Mouse (Mus musculus) heart, embryonic 12.5 days (tissue): ENCODE measurements around the gene Gcc1. TPM values are rescaled to one million over a fixed set of nuclear protein-coding genes. Genes with fewer than 3 reads are reported as not detected.

ENCODE experiments used
- ATAC-seq: fragments of 200-750 bp; cut with Nextera tagmentation; 2 replicates; pipeline ENCODE4 v1.8.0; 2017; ENCODE audit warnings: moderate TSS enrichment, moderate library complexity; ENCODE audit not compliant: insufficient number of reproducible peaks, low FRiP score
- H3K27ac ChIP-seq: fragments of 300-500 bp; sonication (generic); 2 replicates; pipeline ENCODE4 v1.5.1; 2016; ENCODE audit warnings: mild to moderate bottlenecking, moderate library complexity; ENCODE audit not compliant: poor library complexity, severe bottlenecking
- H3K27me3 ChIP-seq: fragments of 300-500 bp; sonication (generic); replicated peaks from 2 replicates; pipeline ENCODE4 v1.6.1; 2016; ENCODE audit warnings: mild to moderate bottlenecking, moderate library complexity
- H3K36me3 ChIP-seq: fragments of 300-500 bp; sonication (generic); 2 replicates; pipeline ENCODE4 v1.6.1; 2016; ENCODE audit warnings: mild to moderate bottlenecking, moderate library complexity
- H3K4me1 ChIP-seq: fragments of 300-500 bp; sonication (generic); replicated peaks from 2 replicates; pipeline ENCODE4 v1.6.1; 2016; ENCODE audit warnings: mild to moderate bottlenecking
- H3K4me2 ChIP-seq: fragments of 300-500 bp; sonication (generic); 2 replicates; pipeline ENCODE4 v1.6.1; 2016; ENCODE audit warnings: mild to moderate bottlenecking, moderate library complexity
- H3K4me3 ChIP-seq: fragments of 300-500 bp; sonication (generic); 2 replicates; pipeline ENCODE4 v1.5.1; 2016; ENCODE audit warnings: mild to moderate bottlenecking
- H3K9ac ChIP-seq: fragments of 300-500 bp; sonication (generic); 2 replicates; pipeline ENCODE4 v1.6.1; 2016; ENCODE audit warnings: mild to moderate bottlenecking, moderate library complexity
- H3K9me3 ChIP-seq: fragments of 300-500 bp; sonication (generic); replicated peaks from 2 replicates; pipeline ENCODE4 v1.6.1; 2016; ENCODE audit warnings: mild to moderate bottlenecking, moderate library complexity
- WGBS: fragments of 180-500 bp; shearing (Covaris S2); methylation state at CpG from one replicate; pipeline ENCODE4 v1.1.7; 2016; 5-methylcytosine and 5-hydroxymethylcytosine counted together
- polyA plus RNA-seq: library from polyadenylated mRNA; unstranded; fragments of >200 nt; fragmentation: Nextera tagmentation; extraction: Ambion mirVana; gene quantifications from 2 replicates; pipeline ENCODE4 v1.2.1, GENCODE M21; 2016

Gene Gcc1
- polyA plus RNA-seq, 1 experiment from 2014 or later = 10.1 TPM

DNA sequence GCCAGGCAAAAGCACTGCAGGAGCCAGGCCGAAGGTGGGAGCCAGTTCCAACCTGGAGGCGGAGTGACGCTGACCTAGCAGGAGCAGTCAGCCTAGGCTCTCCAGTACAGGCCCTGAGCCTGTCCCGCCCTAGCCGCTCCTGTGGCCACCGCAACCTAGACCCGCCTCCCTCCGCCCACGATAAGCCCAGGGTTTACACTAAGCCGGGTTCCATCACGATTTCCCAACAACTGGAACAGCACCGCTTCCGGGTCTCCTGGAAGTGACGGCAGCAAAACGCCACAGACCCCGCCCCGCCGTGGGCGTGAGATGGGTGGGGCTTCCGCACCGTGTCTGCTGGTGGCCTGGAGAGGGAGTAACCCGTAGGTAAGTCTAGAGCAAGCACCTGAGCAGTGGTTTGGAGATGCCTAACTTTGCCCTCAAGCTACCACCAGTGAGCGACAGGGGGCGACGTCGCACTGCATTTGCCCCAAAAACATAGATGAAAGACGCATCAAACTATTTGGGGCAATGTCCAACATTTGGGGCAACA is 6.7 kb downstream of the Gcc1 start:
- peak overlapping the region; percentile 85 for H3K4me3 ChIP-seq
- 0% methylated on average over 27 of the region's 27 CpGs for WGBS

DNA sequence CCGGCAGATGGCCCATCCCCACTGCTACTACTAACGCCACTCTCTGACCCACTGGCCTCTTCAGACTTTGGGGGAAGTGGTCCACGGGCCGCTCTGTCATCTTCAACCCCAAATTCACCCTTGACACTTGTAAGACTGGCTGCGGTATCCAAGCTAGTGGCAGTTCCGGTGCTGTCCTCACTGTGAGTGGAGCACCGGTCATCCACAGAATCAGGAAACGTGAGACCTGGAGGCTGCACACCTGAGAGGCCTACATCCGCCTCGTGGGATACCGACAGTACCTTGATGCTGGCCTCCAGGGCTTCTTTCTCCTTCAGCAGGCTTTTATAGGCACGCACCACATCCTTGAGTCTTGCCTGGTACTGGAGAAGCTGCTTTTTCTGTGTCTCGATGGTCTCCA is 7.3 kb downstream of the Gcc1 start:
- peak overlapping the region; percentile 53; the same call in 1 of the 2 replicates for H3K27ac ChIP-seq
- H3K36me3 ChIP-seq = peaks cover 34% of the 10 kb centered on the region
- no peaks in the 10 kb centered on the region for H3K9me3 ChIP-seq
- WGBS = 19% methylated on average over 13 of the region's 13 CpGs
- H3K9ac ChIP-seq = peak overlapping the region; percentile 84
- peak overlapping the region; percentile 97 for H3K4me2 ChIP-seq
- ATAC-seq = no peak
- no peaks in the 10 kb centered on the region for H3K27me3 ChIP-seq
- H3K4me1 ChIP-seq = peaks cover 39% of the 10 kb centered on the region
- peak overlapping the region; percentile 85 for H3K4me3 ChIP-seq

More for the DNA sequence above, 6.7 kb downstream of the Gcc1 start:
- Histone ChIP-seq H3K27me3 (no peaks in the 10 kb centered on the region), H3K9ac (peak overlapping the region; percentile 84), H3K27ac (peak overlapping the region; percentile 53; the same call in 1 of the 2 replicates), H3K4me2 (peak overlapping the region; percentile 97), H3K4me1 (peaks cover 39% of the 10 kb centered on the region), H3K9me3 (no peaks in the 10 kb centered on the region), H3K36me3 (peaks cover 41% of the 10 kb centered on the region)
- ATAC-seq = peak; percentile 85

DNA sequence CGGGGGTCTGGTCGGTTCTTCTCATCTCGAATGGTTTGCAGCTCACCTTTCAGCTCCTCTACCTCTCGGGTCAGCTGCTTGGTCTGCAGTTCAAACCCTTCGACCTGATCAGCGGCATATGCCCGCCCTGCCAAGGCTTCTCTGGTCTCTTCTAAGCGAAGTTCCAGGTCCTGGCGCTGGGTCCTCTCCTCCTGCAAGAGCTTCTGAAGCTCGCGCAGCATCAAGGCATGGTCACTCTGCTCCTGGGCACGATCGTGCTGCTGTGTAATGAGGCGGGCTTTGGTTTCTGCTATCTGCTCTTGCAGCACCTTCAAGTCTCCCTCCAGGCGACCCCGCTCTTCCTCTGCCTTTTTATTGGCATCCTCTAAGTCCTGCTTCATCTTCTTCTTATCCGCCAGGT is 7.8 kb downstream of the Gcc1 start:
- H3K36me3 ChIP-seq = peaks cover 34% of the 10 kb centered on the region
- H3K9ac ChIP-seq = peak overlapping the region; percentile 84; the same call in 1 of the 2 replicates
- H3K4me2 ChIP-seq = peak overlapping the region; percentile 97
- H3K27me3 ChIP-seq = no peaks in the 10 kb centered on the region
- no peak overlapping the region for H3K27ac ChIP-seq
- peaks cover 39% of the 10 kb centered on the region for H3K4me1 ChIP-seq
- ATAC-seq = no peak
- H3K9me3 ChIP-seq = no peaks in the 10 kb centered on the region
- 73% methylated on average over 17 of the region's 17 CpGs for WGBS
- H3K4me3 ChIP-seq = peak overlapping the region; percentile 85

DNA sequence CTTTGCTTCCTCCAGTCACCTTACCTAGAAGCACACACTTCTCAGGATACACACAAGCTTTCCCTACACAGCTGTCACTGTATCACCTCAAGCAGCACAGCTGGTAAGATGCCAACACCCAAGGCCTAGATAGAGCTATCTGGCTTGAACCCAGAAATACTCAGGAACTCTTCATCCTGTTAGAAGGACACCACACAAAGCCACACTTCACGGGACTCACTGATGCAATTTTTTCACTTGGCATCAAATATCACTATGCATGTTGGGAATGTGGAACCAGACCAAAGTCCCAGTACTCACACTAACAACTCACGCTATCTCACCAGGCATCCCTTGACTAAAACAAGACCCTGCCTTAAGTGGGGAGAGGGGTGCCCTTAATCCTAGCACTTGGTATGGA is 8.5 kb downstream of the Gcc1 start:
- Histone ChIP-seq H3K27ac (no peak overlapping the region), H3K4me3 (peak overlapping the region; percentile 85; the same call in 1 of the 2 replicates)

DNA sequence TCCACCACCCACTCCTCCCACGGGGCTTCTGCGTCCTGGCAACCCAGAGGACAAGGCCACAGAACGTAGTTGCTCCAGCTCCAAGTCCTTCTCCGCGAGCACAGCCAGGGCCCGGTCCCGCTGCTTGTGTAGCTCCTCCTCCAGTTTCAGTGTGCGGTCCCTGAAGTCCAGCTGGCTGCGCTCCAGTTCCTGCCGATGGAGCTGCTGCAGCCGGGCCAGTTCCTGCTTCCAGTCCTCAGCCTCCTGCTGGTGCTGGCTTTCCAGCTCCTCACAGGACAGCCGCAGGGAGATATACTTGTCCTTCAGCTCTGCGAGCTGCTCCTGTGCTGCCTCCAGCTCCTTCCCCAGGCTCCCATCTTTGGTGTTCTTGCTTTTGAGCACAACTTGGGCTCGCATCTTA is 9.7 kb downstream of the Gcc1 start:
- ATAC-seq = no peak
- Histone ChIP-seq H3K27me3 (no peaks in the 10 kb centered on the region), H3K36me3 (peaks cover 30% of the 10 kb centered on the region), H3K4me2 (no peak overlapping the region), H3K4me3 (no peak overlapping the region), H3K9ac (no peak overlapping the region), H3K9me3 (no peaks in the 10 kb centered on the region), H3K27ac (no peak overlapping the region), H3K4me1 (peaks cover 27% of the 10 kb centered on the region)
- WGBS = 92% methylated on average over 14 of the region's 14 CpGs

More for the DNA sequence above, 8.5 kb downstream of the Gcc1 start:
- Histone ChIP-seq H3K4me1 (peaks cover 34% of the 10 kb centered on the region), H3K9ac (peak overlapping the region; percentile 56; the same call in 1 of the 2 replicates), H3K9me3 (no peaks in the 10 kb centered on the region), H3K4me2 (peak overlapping the region; percentile 97), H3K36me3 (peaks cover 30% of the 10 kb centered on the region), H3K27me3 (no peaks in the 10 kb centered on the region)
- ATAC-seq = no peak
- 63% methylated on average over 2 of the region's 2 CpGs for WGBS

DNA sequence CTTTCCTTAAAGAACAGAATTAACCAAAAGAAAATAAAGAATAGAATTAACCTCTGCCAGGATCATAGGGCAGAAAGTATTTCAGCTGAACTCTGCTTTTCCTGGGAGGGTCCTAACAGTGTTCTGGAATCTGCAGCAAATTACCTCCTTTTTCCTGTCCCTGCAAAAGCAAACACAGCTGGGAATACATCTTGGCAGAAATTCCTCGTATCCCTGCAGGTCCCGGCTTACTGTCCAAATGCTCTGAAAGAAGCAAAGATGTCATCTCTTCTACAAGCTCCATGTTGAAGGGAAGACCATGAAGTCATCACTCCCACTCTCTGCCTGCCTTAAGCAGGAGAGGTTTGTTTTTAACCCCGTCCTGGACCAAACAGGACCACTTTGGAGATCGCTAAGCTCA is 11.2 kb downstream of the Gcc1 start:
- ATAC-seq = no peak
- H3K27ac ChIP-seq = no peak overlapping the region

DNA sequence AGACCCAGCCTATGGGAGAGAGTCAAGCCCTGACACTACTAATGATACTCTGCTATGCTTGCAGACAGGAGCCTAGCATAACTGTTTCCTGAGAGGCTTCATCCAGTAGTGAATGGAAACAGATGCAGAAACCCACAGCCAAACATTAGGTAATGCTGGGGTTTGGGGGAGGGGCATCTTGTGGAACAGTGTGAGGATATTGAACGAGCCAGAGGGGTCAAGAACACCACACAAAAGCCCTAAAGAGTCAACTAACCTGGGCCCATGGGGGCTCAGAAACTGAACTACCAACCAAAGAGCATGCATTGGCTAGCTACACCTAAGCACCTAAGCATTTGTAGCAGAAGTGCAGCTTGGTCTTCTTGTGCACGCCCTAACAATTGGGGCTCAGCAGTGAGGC is 17.0 kb downstream of the Gcc1 start:
- Histone ChIP-seq H3K4me2 (no peak overlapping the region), H3K9me3 (no peaks in the 10 kb centered on the region), H3K27ac (no peak overlapping the region), H3K9ac (no peak overlapping the region), H3K4me1 (no peaks in the 10 kb centered on the region), H3K4me3 (no peak overlapping the region), H3K36me3 (peaks cover 8% of the 10 kb centered on the region), H3K27me3 (no peaks in the 10 kb centered on the region)
- no peak for ATAC-seq
- 70% methylated on average over 2 of the region's 2 CpGs for WGBS

More for the DNA sequence above, 11.2 kb downstream of the Gcc1 start:
- peaks cover 20% of the 10 kb centered on the region for H3K4me1 ChIP-seq
- H3K9ac ChIP-seq = no peak overlapping the region
- no peaks in the 10 kb centered on the region for H3K27me3 ChIP-seq
- no peaks in the 10 kb centered on the region for H3K9me3 ChIP-seq
- 75% methylated on average over 4 of the region's 4 CpGs for WGBS
- H3K4me2 ChIP-seq = no peak overlapping the region
- no peak overlapping the region for H3K4me3 ChIP-seq
- H3K36me3 ChIP-seq = peaks cover 30% of the 10 kb centered on the region

DNA sequence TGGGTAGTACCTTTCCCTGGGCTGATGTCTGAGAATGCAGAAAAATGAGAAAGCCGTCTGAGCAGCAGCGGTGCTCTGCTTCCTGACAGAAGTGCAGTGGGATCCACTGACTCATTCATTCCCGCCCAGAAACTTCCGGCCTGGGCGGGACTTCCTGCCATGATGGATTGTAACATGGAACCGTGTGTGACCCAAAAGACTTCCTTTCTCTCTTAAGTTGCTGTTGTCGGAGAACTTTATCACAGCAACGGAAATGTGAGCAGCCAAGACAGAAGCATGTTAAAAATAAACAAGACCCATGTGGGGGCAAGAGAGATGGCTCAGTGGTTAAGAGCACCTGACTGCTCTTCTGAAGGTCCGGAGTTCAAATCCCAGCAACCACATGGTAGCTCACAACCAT is 18.1 kb downstream of the Gcc1 start:
- Histone ChIP-seq H3K27me3 (no peaks in the 10 kb centered on the region), H3K4me1 (no peaks in the 10 kb centered on the region), H3K4me2 (no peak overlapping the region; the same call in 1 of the 2 replicates), H3K9me3 (no peaks in the 10 kb centered on the region), H3K36me3 (peaks cover under 1% of the 10 kb centered on the region; the same call in 1 of the 2 replicates), H3K9ac (no peak overlapping the region), H3K4me3 (no peak overlapping the region), H3K27ac (no peak overlapping the region)
- ATAC-seq = no peak
- 67% methylated on average over 9 of the region's 9 CpGs for WGBS

DNA sequence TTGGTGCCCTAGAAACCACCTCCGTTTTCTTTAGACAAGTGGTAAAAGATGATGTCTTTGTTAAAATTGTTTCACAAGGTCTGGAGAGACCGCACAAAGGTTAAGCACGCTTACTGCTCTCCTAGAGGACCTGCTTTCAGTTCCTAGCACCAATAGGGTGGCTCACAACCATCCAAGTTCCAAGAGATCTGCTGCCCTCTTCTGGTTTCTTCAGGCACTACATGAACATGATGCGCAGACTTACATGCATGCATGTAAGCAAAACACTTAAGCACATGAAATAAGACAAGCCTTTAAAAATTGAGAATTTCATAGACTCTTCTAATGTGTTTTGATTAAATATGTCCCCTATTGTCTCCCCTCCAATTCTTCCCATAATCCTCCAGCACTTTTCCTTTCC is 28.4 kb downstream of the Gcc1 start:
- 86% methylated on average over 4 of the region's 4 CpGs for WGBS
- Histone ChIP-seq H3K4me2 (no peak overlapping the region), H3K27me3 (peaks cover 42% of the 10 kb centered on the region), H3K9ac (no peak overlapping the region), H3K27ac (no peak overlapping the region), H3K4me3 (no peak overlapping the region), H3K36me3 (no peaks in the 10 kb centered on the region), H3K9me3 (peaks cover 15% of the 10 kb centered on the region), H3K4me1 (0 out of 2 replicates have a peak, but pooled peaks cover 4% of the 10 kb centered on the region)
- ATAC-seq = no peak

DNA sequence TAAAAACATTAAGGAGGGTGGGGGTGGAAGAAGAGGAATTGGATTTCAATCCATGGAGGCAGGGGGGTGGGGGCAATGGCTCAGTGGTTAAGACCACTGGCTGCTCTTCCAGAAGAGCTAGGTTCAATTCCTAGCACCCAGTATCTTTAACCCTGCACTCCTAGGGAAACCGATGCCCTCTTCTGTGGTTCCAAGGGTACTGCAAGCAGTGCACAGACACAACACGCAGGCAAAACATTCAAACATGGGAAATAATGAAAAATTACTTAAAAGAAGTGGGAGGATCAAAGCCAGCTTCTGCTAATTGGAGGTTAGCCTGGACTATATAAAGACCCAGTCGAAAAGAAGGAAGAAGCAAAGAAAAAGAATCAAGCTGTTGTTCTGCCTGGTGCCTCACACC is 29.5 kb downstream of the Gcc1 start:
- Histone ChIP-seq H3K36me3 (no peaks in the 10 kb centered on the region), H3K27me3 (peaks cover 50% of the 10 kb centered on the region), H3K4me2 (no peak overlapping the region), H3K4me1 (0 out of 2 replicates have a peak, but pooled peaks cover 4% of the 10 kb centered on the region), H3K9ac (no peak overlapping the region), H3K4me3 (no peak overlapping the region), H3K9me3 (peaks cover 13% of the 10 kb centered on the region; the same call in 1 of the 2 replicates), H3K27ac (no peak overlapping the region)
- no peak for ATAC-seq
- 82% methylated on average over 3 of the region's 3 CpGs for WGBS

DNA sequence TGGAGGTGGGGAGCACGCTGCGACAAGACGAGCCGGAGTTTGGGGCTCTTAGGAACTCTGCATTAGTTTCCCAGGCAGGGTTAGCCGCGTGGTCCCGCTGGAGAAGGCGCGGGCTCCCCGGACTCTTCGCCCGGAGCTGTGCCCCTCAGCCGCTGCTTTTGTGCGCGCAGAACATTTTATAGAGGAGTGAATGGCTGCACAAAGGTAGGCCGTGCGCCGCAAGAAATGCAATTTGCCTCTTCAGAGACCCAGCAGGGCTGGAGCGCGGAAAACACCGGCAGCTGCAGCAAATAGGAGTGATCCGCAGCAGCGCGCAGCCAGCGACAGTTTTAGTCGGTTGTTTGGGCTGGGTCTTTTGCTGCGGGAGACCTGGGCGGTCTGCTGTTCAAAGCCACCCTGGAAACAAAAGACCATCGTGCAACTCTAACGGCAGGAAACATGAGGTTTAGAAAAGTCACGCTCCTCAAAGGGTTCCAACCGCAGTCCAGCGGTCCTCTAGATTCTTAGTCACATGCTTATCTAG is 30.4 kb downstream of the Gcc1 start, which contains the start of gene Zfp800:
Gene Zfp800 (minus strand): TSS at position 325 of the 523 bp plus-strand sequence.
- Histone ChIP-seq H3K27me3 (peaks cover 53% of the 10 kb centered on the region), H3K9me3 (peaks cover 13% of the 10 kb centered on the region; the same call in 1 of the 2 replicates), H3K4me1 (0 out of 2 replicates have a peak, but pooled peaks cover 4% of the 10 kb centered on the region), H3K9ac (peak within 1 kb of the TSS; percentile 42), H3K27ac (no peak within 1 kb of the TSS), H3K4me3 (peak within 1 kb of the TSS; percentile 44), H3K4me2 (peak within 1 kb of the TSS; percentile 73), H3K36me3 (no peaks in the 10 kb centered on the region)
- no peak for ATAC-seq
- 1% methylated on average over 33 of the region's 33 CpGs for WGBS
